Mouse (Mus musculus): Measurements from ENCODE around the gene 1700020D05Rik.

GRCm38 (mm10) chr19:5494314-5494713, 9.3 kb downstream of the 1700020D05Rik start:
- TF ChIP-seq CTCF (IDR thresholded peaks at IDR 0.05; ENCODE audit: low read depth) (no peak), EP300 (IDR thresholded peaks at IDR 0.05; ENCODE audit: low read depth) (no peak)

All from heart, postnatal 0 days (tissue).